In the genomic region with DNA sequence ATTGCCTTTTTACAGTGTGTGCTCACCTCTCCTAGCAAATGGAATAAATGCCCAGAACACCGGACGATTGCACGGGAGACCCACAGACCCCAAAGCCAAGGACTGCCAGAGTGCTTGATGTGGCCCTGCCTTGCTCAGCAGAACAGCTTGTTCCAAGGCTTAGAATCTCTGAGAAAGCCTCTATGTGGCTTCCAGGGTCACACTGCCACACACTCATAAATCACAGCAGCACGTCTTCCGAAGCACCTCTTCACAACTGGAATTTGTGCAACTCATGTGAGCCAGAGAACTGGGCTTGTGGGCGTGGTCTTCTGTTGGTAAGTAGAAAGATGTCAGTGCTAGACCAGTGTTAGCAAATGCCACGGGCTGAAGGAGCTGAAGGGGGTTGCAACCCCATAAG, we compare ENCODE assay signal across 32 mouse cellular contexts. TPM values are rescaled to one million over a fixed set of nuclear protein-coding genes. Genes with fewer than 3 reads are reported as not detected.
DNase-seq lines count a peak whose midpoint lies in the region; ATAC-seq and TF ChIP-seq lines count a peak whose summit lies in the region.
"Had no signal": no experiment of that assay in that cellular context is flagged by ENCODE, and none has a peak within 500 bp of the region (broad histone marks: within the 10 kb centered on the region; RNA-seq: fewer than 3 reads in every experiment).

No protein-coding gene starts in this region.

- WGBS in lung, postnatal 0 days, result 58% methylated on average over 7 of the region's 7 CpGs

- no peaks in the 10 kb centered on the region for H3K9me3 ChIP-seq in lung, postnatal 0 days (ENCODE audit: low read length)
- H3K9me3 ChIP-seq: embryonic facial prominence, embryonic 12.5 days; embryonic facial prominence, embryonic 15.5 days; heart, embryonic 12.5 days; heart, embryonic 15.5 days; hindbrain, embryonic 10.5 days; hindbrain, embryonic 13.5 days; intestine, embryonic 15.5 days had no signal

- no peak overlapping the region for H3K4me3 ChIP-seq in lung, postnatal 0 days (ENCODE audit: low read depth, low read length)
- H3K4me3 ChIP-seq: embryonic facial prominence, embryonic 12.5 days; embryonic facial prominence, embryonic 15.5 days; heart, embryonic 12.5 days; heart, embryonic 15.5 days; hindbrain, embryonic 10.5 days; hindbrain, embryonic 13.5 days; intestine, embryonic 15.5 days had no signal

- no peak overlapping the region for H3K27ac ChIP-seq in lung, postnatal 0 days (ENCODE audit: low read length)
- H3K27ac ChIP-seq: embryonic facial prominence, embryonic 12.5 days; embryonic facial prominence, embryonic 15.5 days; heart, embryonic 15.5 days; hindbrain, embryonic 10.5 days; hindbrain, embryonic 13.5 days; intestine, embryonic 15.5 days had no signal

- H3K27me3 ChIP-seq in lung, postnatal 0 days (replicated peaks; ENCODE audit: insufficient read depth, low read length), result no peaks in the 10 kb centered on the region
- H3K27me3 ChIP-seq: embryonic facial prominence, embryonic 15.5 days; intestine, embryonic 15.5 days had no signal

- DNase-seq in adrenal gland, adult 2 months, result peak; percentile 49
- DNase-seq in adrenal gland, postnatal 25 days, result no peak
- peak; percentile 40 for DNase-seq in lung, postnatal 0 days (ENCODE audit: low spot score)
- no peak for DNase-seq in lung, postnatal 25 days (ENCODE audit: low spot score)
- peak; percentile 54 for DNase-seq in adrenal gland, postnatal 14 days
- DNase-seq in lung, postnatal 36 days, result peak; percentile 23
- DNase-seq: B cell, adult 2 months; cerebellum, adult 11 months; cerebellum, adult 2 months; cerebellum, adult 9-11 months; cerebellum, postnatal 25 days; forebrain, postnatal 0 days; gastrocnemius, postnatal 25 days; heart, adult 18-20 months; heart, postnatal 10 days; heart, postnatal 36 days had no signal

- no peak for TF ChIP-seq CTCF in lung, postnatal 0 days (IDR thresholded peaks at IDR 0.05)

- no peak overlapping the region for H3K4me2 ChIP-seq in lung, postnatal 0 days (replicated peaks; ENCODE audit: low read depth, low read length)
- H3K4me2 ChIP-seq: embryonic facial prominence, embryonic 12.5 days; embryonic facial prominence, embryonic 15.5 days; heart, embryonic 12.5 days; heart, embryonic 15.5 days; hindbrain, embryonic 13.5 days; intestine, embryonic 15.5 days had no signal

- no peaks in the 10 kb centered on the region for H3K4me1 ChIP-seq in lung, postnatal 0 days (ENCODE audit: insufficient read depth, low read depth, low read length)

- peak; percentile 36; the same call in 1 of the 2 replicates for ATAC-seq in lung, postnatal 0 days
- no peak for ATAC-seq in CD4-positive, CD25-positive, alpha-beta regulatory T cell, adult 4 months
- ATAC-seq: forebrain, embryonic 14.5 days; forebrain, postnatal 0 days; hindbrain, embryonic 16.5 days; intestine, embryonic 15.5 days had no signal

- no peak for TF ChIP-seq EP300 in lung, postnatal 0 days (IDR thresholded peaks at IDR 0.05)

- H3K36me3 ChIP-seq in lung, postnatal 0 days (ENCODE audit: insufficient read depth, low read length), result no peaks in the 10 kb centered on the region
- H3K36me3 ChIP-seq: embryonic facial prominence, embryonic 12.5 days; embryonic facial prominence, embryonic 15.5 days; heart, embryonic 12.5 days; heart, embryonic 15.5 days; hindbrain, embryonic 10.5 days; hindbrain, embryonic 13.5 days; intestine, embryonic 15.5 days had no signal

- H3K9ac ChIP-seq in lung, postnatal 0 days (replicated peaks; ENCODE audit: low read depth), result no peak overlapping the region
- H3K9ac ChIP-seq: embryonic facial prominence, embryonic 12.5 days; embryonic facial prominence, embryonic 15.5 days; forebrain, postnatal 0 days; heart, embryonic 12.5 days; heart, embryonic 15.5 days; hindbrain, embryonic 13.5 days; intestine, embryonic 15.5 days had no signal

RNA-seq across cellular contexts. Expression of gene Gm26657, which starts 55.8 kb away (rescaled TPM):
- not detected for total RNA-seq in adrenal gland, adult 2 months (2021)
- polyA plus RNA-seq in adrenal gland, adult 2 months (2012; rRNA removed), result not detected in 2 replicates
- total RNA-seq in adrenal gland, postnatal 25 days (2021), result not detected in 2 replicates
- not detected in 2 replicates for polyA plus RNA-seq in lung, postnatal 0 days (2015; fragmentation: Nextera tagmentation; extraction: Ambion mirVana)
- total RNA-seq in adrenal gland, postnatal 14 days (2021), result not detected in 2 replicates
- not detected for polyA plus RNA-seq in CD4-positive, CD25-positive, alpha-beta regulatory T cell, adult 4 months (2017; shearing (Covaris generic))
- total RNA-seq: common myeloid progenitor, adult 5-6 weeks; forebrain, postnatal 0 days; gastrocnemius, adult 8-10 months; gastrocnemius, postnatal 25 days; heart, adult 18-20 months; heart, postnatal 10 days; heart, postnatal 36 days; MEL had no signal
- polyA plus RNA-seq: cerebellum, adult 2 months; embryonic facial prominence, embryonic 12.5 days; embryonic facial prominence, embryonic 15.5 days; forebrain, embryonic 11.5 days; forebrain, embryonic 14.5 days; forebrain, postnatal 0 days; frontal cortex, adult 2 months; gonadal fat pad, adult 2 months; heart, embryonic 12.5 days; heart, embryonic 15.5 days; hindbrain, embryonic 10.5 days; hindbrain, embryonic 13.5 days; hindbrain, embryonic 16.5 days; intestine, embryonic 15.5 days had no signal

RNA-seq across cellular contexts. Expression of gene Actl7b, which starts 57.2 kb away (rescaled TPM):
- under 1 TPM in 1 of 2 experiments, not detected in 1; 0.20 TPM for total RNA-seq in adrenal gland, adult 2 months (2021)
- polyA plus RNA-seq in adrenal gland, adult 2 months (2012; rRNA removed), result not detected in 2 replicates
- not detected in 2 replicates for total RNA-seq in adrenal gland, postnatal 25 days (2021)
- 0.08 TPM in 1 of 2 replicates, not detected in the other for polyA plus RNA-seq in lung, postnatal 0 days (2015; fragmentation: Nextera tagmentation; extraction: Ambion mirVana)
- total RNA-seq in adrenal gland, postnatal 14 days (2021), result not detected in 2 replicates
- not detected for polyA plus RNA-seq in CD4-positive, CD25-positive, alpha-beta regulatory T cell, adult 4 months (2017; shearing (Covaris generic))
- total RNA-seq: common myeloid progenitor, adult 5-6 weeks; gastrocnemius, adult 8-10 months; gastrocnemius, postnatal 25 days; heart, adult 18-20 months; heart, postnatal 10 days; heart, postnatal 36 days; MEL had no signal
- polyA plus RNA-seq: embryonic facial prominence, embryonic 12.5 days; embryonic facial prominence, embryonic 15.5 days; forebrain, embryonic 11.5 days; forebrain, embryonic 14.5 days; forebrain, postnatal 0 days; heart, embryonic 12.5 days; heart, embryonic 15.5 days; hindbrain, embryonic 10.5 days; hindbrain, embryonic 13.5 days; hindbrain, embryonic 16.5 days; intestine, embryonic 15.5 days had no signal

RNA-seq across cellular contexts. Expression of gene Actl7a, which starts 59.2 kb away (rescaled TPM):
- not detected for total RNA-seq in adrenal gland, adult 2 months (2021)
- polyA plus RNA-seq in adrenal gland, adult 2 months (2012; rRNA removed), result not detected in 2 replicates
- not detected in 2 replicates for total RNA-seq in adrenal gland, postnatal 25 days (2021)
- not detected in 2 replicates for polyA plus RNA-seq in lung, postnatal 0 days (2015; fragmentation: Nextera tagmentation; extraction: Ambion mirVana)
- total RNA-seq in adrenal gland, postnatal 14 days (2021), result not detected in 2 replicates
- not detected for polyA plus RNA-seq in CD4-positive, CD25-positive, alpha-beta regulatory T cell, adult 4 months (2017; shearing (Covaris generic))
- total RNA-seq: common myeloid progenitor, adult 5-6 weeks; forebrain, postnatal 0 days; gastrocnemius, adult 8-10 months; gastrocnemius, postnatal 25 days; heart, adult 18-20 months; heart, postnatal 10 days; heart, postnatal 36 days had no signal
- polyA plus RNA-seq: cerebellum, adult 2 months; embryonic facial prominence, embryonic 12.5 days; embryonic facial prominence, embryonic 15.5 days; forebrain, embryonic 14.5 days; forebrain, postnatal 0 days; frontal cortex, adult 2 months; heart, embryonic 12.5 days; heart, embryonic 15.5 days; hindbrain, embryonic 10.5 days; hindbrain, embryonic 13.5 days; hindbrain, embryonic 16.5 days; intestine, embryonic 15.5 days had no signal

Comparison
In these comparisons a context has a peak if more than half of its experiments do, and no peak if none do; other contexts are left out.
1. DNase-seq: peak in adrenal gland, adult 2 months (single experiment), lung, postnatal 0 days (single experiment), adrenal gland, postnatal 14 days (single experiment) and lung, postnatal 36 days (single experiment); none in adrenal gland, postnatal 25 days (single experiment) and lung, postnatal 25 days (single experiment).